Mouse (Mus musculus) C2C12 (cell line): Measurements from ENCODE around the gene Pianp.

Source experiments
- CEBPB ChIP-seq: IDR thresholded peaks from one replicate; pipeline ENCODE4 v1.6.1; 2011; ENCODE audit warnings: low read depth, mild to moderate bottlenecking, control low read depth, moderate library complexity
- CTCF ChIP-seq: IDR thresholded peaks from one replicate; pipeline ENCODE4 v1.5.1; 2011; ENCODE audit not compliant: control insufficient read depth, insufficient read depth, insufficient read length
- MAX ChIP-seq: IDR thresholded peaks from one replicate; pipeline ENCODE4 v1.6.1; 2011; ENCODE audit warnings: mild to moderate bottlenecking, control low read depth
- MYOD1 ChIP-seq: IDR thresholded peaks from one replicate; pipeline ENCODE4 v1.6.1; 2011; ENCODE audit warnings: low read depth; ENCODE audit not compliant: control insufficient read depth, insufficient read length

GRCm38 (mm10) chr6:124999546-124999945, 3.1 kb downstream of the Pianp start:
- TF ChIP-seq CTCF (no peak), MAX (no peak), CEBPB (no peak), MYOD1 (no peak)
